Mouse (Mus musculus): Measurements from ENCODE around the gene Ccdc81.

DNA sequence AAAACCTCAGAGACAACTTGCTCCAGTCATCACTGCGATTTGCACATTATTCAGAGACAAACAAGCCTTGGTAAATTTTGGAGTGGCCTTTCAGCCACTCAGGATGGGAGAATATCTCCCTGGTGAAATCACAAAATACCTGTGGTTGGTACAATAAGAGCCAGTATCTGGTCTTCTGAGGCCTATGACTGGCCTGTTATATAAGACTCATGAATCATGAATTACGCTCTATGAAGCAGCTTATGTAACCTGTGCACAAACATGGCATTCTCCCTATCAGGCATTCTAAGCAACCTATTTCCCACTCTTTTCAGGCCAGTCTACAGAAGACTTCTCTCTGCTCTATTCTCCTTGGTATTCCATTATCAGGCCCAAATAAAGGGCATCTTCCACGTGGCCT is 8.9 kb upstream of the Ccdc81 start:
- TF ChIP-seq POLR2A (IDR thresholded peaks at IDR 0.05; ENCODE audit: low read depth, low read length) (no peak), CTCF (IDR thresholded peaks at IDR 0.05; ENCODE audit: extremely low read depth, insufficient read depth, insufficient read length, insufficient replicate concordance) (no peak)
